Mouse (Mus musculus): Measurements from ENCODE around the gene 4930544D05Rik.

DNA sequence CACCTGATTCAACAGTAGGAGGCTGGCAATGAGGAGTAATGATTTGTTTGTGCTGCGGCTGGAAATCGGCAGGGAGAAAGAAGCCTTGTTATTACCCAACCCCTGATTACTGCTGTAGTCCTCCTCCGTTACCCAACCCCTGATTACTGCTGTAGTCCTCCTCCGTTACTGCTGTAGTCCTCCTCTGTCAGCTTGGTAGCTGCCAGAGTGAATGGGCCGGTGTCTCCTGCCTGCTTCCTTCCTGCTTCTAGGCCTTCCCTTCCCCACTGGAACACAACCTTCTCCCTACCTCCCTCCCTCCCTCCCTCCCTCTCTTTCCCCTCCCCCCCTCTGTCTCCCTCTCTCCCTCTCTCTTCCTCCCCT is 35.3 kb upstream of the 4930544D05Rik start:
- TF ChIP-seq CTCF (IDR thresholded peaks at IDR 0.05; ENCODE audit: borderline replicate concordance, insufficient read depth, low read length) = no peak
- TF ChIP-seq POLR2A (IDR thresholded peaks at IDR 0.05; ENCODE audit: low read depth, low read length) = no peak
